16 mouse cellular contexts compared by ENCODE assay signal in the genomic region with DNA sequence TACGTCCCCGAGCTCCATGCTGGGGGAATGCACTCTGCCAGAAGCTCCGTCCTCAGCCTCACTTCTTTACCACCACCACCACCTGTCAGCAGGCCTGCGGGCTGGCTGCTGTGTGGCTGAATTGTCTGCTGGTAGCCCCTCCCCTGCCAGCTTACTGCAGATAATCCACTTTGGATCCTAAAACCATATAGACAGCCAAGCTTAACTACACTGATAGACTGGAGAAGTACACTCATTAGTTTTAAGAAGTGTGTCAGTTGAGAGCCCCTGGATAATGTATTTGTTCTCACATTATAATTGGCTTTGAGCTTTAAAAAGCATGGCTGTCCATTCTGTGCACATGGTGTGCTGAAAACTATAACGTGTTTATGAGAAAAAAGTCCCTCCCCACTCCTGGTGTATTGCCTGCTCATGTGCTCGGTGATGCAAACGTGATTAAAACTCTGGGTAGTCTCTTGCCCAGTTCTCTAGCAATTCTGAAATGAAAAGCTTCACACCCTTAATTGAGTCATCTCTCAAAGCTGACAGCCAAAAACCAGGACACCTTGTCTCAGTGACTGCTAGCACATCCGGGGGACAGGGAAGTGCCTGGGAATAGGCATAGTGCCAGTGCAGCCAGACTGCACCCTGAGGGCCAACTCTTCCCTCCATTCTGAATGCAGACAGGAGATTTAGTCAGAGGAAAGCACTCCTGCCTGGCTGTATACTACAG. TPM values are rescaled to one million over a fixed set of nuclear protein-coding genes. Genes with fewer than 3 reads are reported as not detected.
DNase-seq lines count a peak whose midpoint lies in the region; ATAC-seq and TF ChIP-seq lines count a peak whose summit lies in the region.
"Had no signal": no experiment of that assay in that cellular context is flagged by ENCODE, and none has a peak within 500 bp of the region (broad histone marks: within the 10 kb centered on the region; RNA-seq: fewer than 3 reads in every experiment).

No protein-coding gene starts in this region.

- 32% methylated on average over 8 of the region's 8 CpGs for WGBS in forebrain, embryonic 12.5 days
- 40% methylated on average over 8 of the region's 8 CpGs for WGBS in forebrain, embryonic 11.5 days
- 13% methylated on average over 8 of the region's 8 CpGs for WGBS in forebrain, embryonic 14.5 days

- H3K36me3 ChIP-seq in forebrain, embryonic 12.5 days (replicated peaks), result peaks cover 5% of the 10 kb centered on the region
- H3K36me3 ChIP-seq in forebrain, embryonic 11.5 days (ENCODE audit: control insufficient read depth, insufficient read depth, low read length), result no peaks in the 10 kb centered on the region
- peaks cover 14% of the 10 kb centered on the region for H3K36me3 ChIP-seq in forebrain, embryonic 14.5 days (ENCODE audit: control insufficient read depth, insufficient read depth, low read length)

- H3K27ac ChIP-seq in forebrain, embryonic 12.5 days, result no peak overlapping the region
- no peak overlapping the region for H3K27ac ChIP-seq in forebrain, embryonic 11.5 days (ENCODE audit: low read depth, low read length)
- peak overlapping the region; percentile 32; the same call in 1 of the 2 replicates for H3K27ac ChIP-seq in layer of hippocampus, adult 2 months
- H3K27ac ChIP-seq in forebrain, embryonic 14.5 days (ENCODE audit: low read depth, low read length), result peak overlapping the region; percentile 63; the same call in 1 of the 2 replicates
- H3K27ac ChIP-seq: heart, adult 2 months; hindbrain, embryonic 12.5 days; left cerebral cortex, adult 2 months had no signal

- DNase-seq in forebrain, embryonic 11.5 days (ENCODE audit: low spot score), result no peak
- no peak for DNase-seq in layer of hippocampus, adult 2 months (ENCODE audit: low spot score in 2 of 2)
- DNase-seq in layer of hippocampus, postnatal 36 days, result no peak
- DNase-seq in MN1 (ENCODE audit: low spot score), result peak; percentile 68
- DNase-seq in forebrain, embryonic 14.5 days (ENCODE audit: low spot score), result peak; percentile 81
- DNase-seq in lung, adult 18-20 months, result no peak
- DNase-seq: embryo, embryonic 11 days; heart, adult 2 months; kidney, adult 18-20 months had no signal

- TF ChIP-seq CTCF in layer of hippocampus, adult 2 months (conservative IDR thresholded peaks at IDR 0.05), result no peak

- H3K4me1 ChIP-seq in forebrain, embryonic 12.5 days, result peaks cover 12% of the 10 kb centered on the region
- H3K4me1 ChIP-seq in forebrain, embryonic 11.5 days (replicated peaks; ENCODE audit: control insufficient read depth, insufficient read depth, low read length), result peaks cover 5% of the 10 kb centered on the region; the same call in 1 of the 2 replicates
- H3K4me1 ChIP-seq in forebrain, embryonic 14.5 days (ENCODE audit: control insufficient read depth, insufficient read depth, low read length), result peaks cover 4% of the 10 kb centered on the region; the same call in 1 of the 2 replicates

- H3K27me3 ChIP-seq in forebrain, embryonic 12.5 days, result 0 out of 2 replicates have a peak, but pooled peaks cover 7% of the 10 kb centered on the region
- no peaks in the 10 kb centered on the region for H3K27me3 ChIP-seq in forebrain, embryonic 11.5 days (ENCODE audit: control insufficient read depth, insufficient read depth, low read length)
- H3K27me3 ChIP-seq in forebrain, embryonic 14.5 days (replicated peaks; ENCODE audit: control insufficient read depth, insufficient read depth, low read length), result no peaks in the 10 kb centered on the region
- H3K27me3 ChIP-seq: hindbrain, embryonic 12.5 days had no signal

- no peak overlapping the region for H3K4me2 ChIP-seq in forebrain, embryonic 12.5 days
- H3K4me2 ChIP-seq in forebrain, embryonic 11.5 days (ENCODE audit: low read depth, low read length, severe bottlenecking), result no peak overlapping the region
- H3K4me2 ChIP-seq in forebrain, embryonic 14.5 days (ENCODE audit: low read length), result no peak overlapping the region
- H3K4me2 ChIP-seq: hindbrain, embryonic 12.5 days had no signal

- peak; percentile 61; the same call in 1 of the 2 replicates for ATAC-seq in forebrain, embryonic 12.5 days (ENCODE audit: low FRiP score)
- ATAC-seq in forebrain, embryonic 11.5 days (replicated peaks; ENCODE audit: low FRiP score), result no peak
- peak; percentile 85 for ATAC-seq in forebrain, embryonic 14.5 days
- ATAC-seq in activated CD4-positive, CD25-positive, alpha-beta regulatory T cell, adult 4 months, result no peak

- no peak overlapping the region for H3K9ac ChIP-seq in forebrain, embryonic 12.5 days
- no peak overlapping the region for H3K9ac ChIP-seq in forebrain, embryonic 11.5 days (ENCODE audit: low read length)
- H3K9ac ChIP-seq in forebrain, embryonic 14.5 days (ENCODE audit: low read length), result no peak overlapping the region
- H3K9ac ChIP-seq: hindbrain, embryonic 12.5 days had no signal

- H3K4me3 ChIP-seq in forebrain, embryonic 12.5 days (replicated peaks), result no peak overlapping the region
- no peak overlapping the region for H3K4me3 ChIP-seq in forebrain, embryonic 11.5 days (ENCODE audit: low read depth, low read length)
- H3K4me3 ChIP-seq in layer of hippocampus, adult 2 months, result no peak overlapping the region
- H3K4me3 ChIP-seq in forebrain, embryonic 14.5 days (ENCODE audit: low read depth, low read length), result no peak overlapping the region
- H3K4me3 ChIP-seq: heart, adult 2 months; hindbrain, embryonic 12.5 days; left cerebral cortex, adult 2 months; megakaryocyte, embryonic 14.5 days had no signal

- no peaks in the 10 kb centered on the region for H3K9me3 ChIP-seq in forebrain, embryonic 12.5 days
- no peaks in the 10 kb centered on the region for H3K9me3 ChIP-seq in forebrain, embryonic 11.5 days (ENCODE audit: control insufficient read depth, low read length)
- H3K9me3 ChIP-seq in forebrain, embryonic 14.5 days (replicated peaks; ENCODE audit: control insufficient read depth, low read length), result no peaks in the 10 kb centered on the region
- H3K9me3 ChIP-seq: hindbrain, embryonic 12.5 days; megakaryocyte, embryonic 14.5 days had no signal

RNA-seq across cellular contexts. Expression of gene Dnaja4, which starts 8.8 kb away (rescaled TPM):
- polyA plus RNA-seq in forebrain, embryonic 12.5 days (2016; fragmentation: Nextera tagmentation; extraction: Ambion mirVana), result 2.8 and 3.1 TPM in 2 replicates
- polyA plus RNA-seq in forebrain, embryonic 11.5 days (2014; fragmentation: Nextera tagmentation; extraction: Ambion mirVana), result 2.3 and 3.1 TPM in 2 replicates
- 10 to 100 TPM; 44.9 to 48.0 TPM for total RNA-seq in layer of hippocampus, adult 2 months (2021)
- 10 to 100 TPM; 52.4 to 57.9 TPM for total RNA-seq in layer of hippocampus, postnatal 36 days (2021)
- 5.2 and 5.5 TPM in 2 replicates for polyA plus RNA-seq in forebrain, embryonic 14.5 days (2014; fragmentation: Nextera tagmentation; extraction: Ambion mirVana)
- polyA plus RNA-seq in activated CD4-positive, CD25-positive, alpha-beta regulatory T cell, adult 4 months (2017; shearing (Covaris generic)), result 1 to 10 TPM; 3.3 to 3.9 TPM

RNA-seq across cellular contexts. Expression of gene Wdr61, which starts 26.9 kb away (rescaled TPM):
- polyA plus RNA-seq in forebrain, embryonic 12.5 days (2016; fragmentation: Nextera tagmentation; extraction: Ambion mirVana), result 140 and 142 TPM in 2 replicates
- 158 and 159 TPM in 2 replicates for polyA plus RNA-seq in forebrain, embryonic 11.5 days (2014; fragmentation: Nextera tagmentation; extraction: Ambion mirVana)
- total RNA-seq in layer of hippocampus, adult 2 months (2021), result 10 to 100 TPM; 60.2 to 63.6 TPM
- 10 to 100 TPM; 60.9 to 62.5 TPM for total RNA-seq in layer of hippocampus, postnatal 36 days (2021)
- 141 and 159 TPM in 2 replicates for polyA plus RNA-seq in forebrain, embryonic 14.5 days (2014; fragmentation: Nextera tagmentation; extraction: Ambion mirVana)
- 100 to 1,000 TPM; 123 to 134 TPM for polyA plus RNA-seq in activated CD4-positive, CD25-positive, alpha-beta regulatory T cell, adult 4 months (2017; shearing (Covaris generic))

RNA-seq across cellular contexts. Expression of gene Acsbg1, which starts 45.8 kb away (rescaled TPM):
- polyA plus RNA-seq in forebrain, embryonic 12.5 days (2016; fragmentation: Nextera tagmentation; extraction: Ambion mirVana), result 14.9 and 22.6 TPM in 2 replicates
- 18.4 and 19.2 TPM in 2 replicates for polyA plus RNA-seq in forebrain, embryonic 11.5 days (2014; fragmentation: Nextera tagmentation; extraction: Ambion mirVana)
- total RNA-seq in layer of hippocampus, adult 2 months (2021), result 100 to 1,000 TPM; 106 to 111 TPM
- total RNA-seq in layer of hippocampus, postnatal 36 days (2021), result 100 to 1,000 TPM; 110 to 111 TPM
- 18.6 and 21.9 TPM in 2 replicates for polyA plus RNA-seq in forebrain, embryonic 14.5 days (2014; fragmentation: Nextera tagmentation; extraction: Ambion mirVana)
- 10 to 100 TPM; 52.6 to 55.5 TPM for polyA plus RNA-seq in activated CD4-positive, CD25-positive, alpha-beta regulatory T cell, adult 4 months (2017; shearing (Covaris generic))

RNA-seq across cellular contexts. Expression of gene Crabp1, which starts 57.1 kb away (rescaled TPM):
- polyA plus RNA-seq in forebrain, embryonic 12.5 days (2016; fragmentation: Nextera tagmentation; extraction: Ambion mirVana), result 106 and 133 TPM in 2 replicates
- 219 and 275 TPM in 2 replicates for polyA plus RNA-seq in forebrain, embryonic 11.5 days (2014; fragmentation: Nextera tagmentation; extraction: Ambion mirVana)
- under 1 TPM in 1 of 2 experiments, not detected in 1; 0.93 TPM for total RNA-seq in layer of hippocampus, adult 2 months (2021)
- 1 to 10 TPM; 1.2 TPM for total RNA-seq in layer of hippocampus, postnatal 36 days (2021)
- 44.7 and 51.7 TPM in 2 replicates for polyA plus RNA-seq in forebrain, embryonic 14.5 days (2014; fragmentation: Nextera tagmentation; extraction: Ambion mirVana)
- not detected for polyA plus RNA-seq in activated CD4-positive, CD25-positive, alpha-beta regulatory T cell, adult 4 months (2017; shearing (Covaris generic))
- total RNA-seq: heart, adult 2 months; MEL; neutrophil, adult 5-6 weeks had no signal
- polyA plus RNA-seq: heart, adult 2 months had no signal

Comparison
In these comparisons a context has a peak if more than half of its experiments do, and no peak if none do; other contexts are left out.
1. ATAC-seq: peak in forebrain, embryonic 12.5 days (single experiment) and forebrain, embryonic 14.5 days (single experiment); none in forebrain, embryonic 11.5 days (single experiment) and activated CD4-positive, CD25-positive, alpha-beta regulatory T cell, adult 4 months (single experiment).
2. H3K27ac ChIP-seq: peak in layer of hippocampus, adult 2 months (single experiment) and forebrain, embryonic 14.5 days (single experiment); none in forebrain, embryonic 12.5 days (single experiment) and forebrain, embryonic 11.5 days (single experiment).
3. DNase-seq: peak in MN1 (single experiment) and forebrain, embryonic 14.5 days (single experiment); none in forebrain, embryonic 11.5 days (single experiment), layer of hippocampus, adult 2 months (0 of 2), layer of hippocampus, postnatal 36 days (0 of 2) and lung, adult 18-20 months (0 of 2).